Mouse (Mus musculus) G1E (cell line): ENCODE results near the gene Foxk2. TPM values are rescaled to one million over a fixed set of nuclear protein-coding genes. Genes with fewer than 3 reads are reported as not detected.
A peak's percentile ranks its signal among the peaks of the same experiment; 100 is the strongest.

Source experiments
- ATAC-seq: 2 replicates; pipeline ENCODE4 v1.8.0; 2016; ENCODE audit warnings: mild to moderate bottlenecking; ENCODE audit not compliant: insufficient number of reproducible peaks, poor library complexity, low FRiP score, severe bottlenecking; ENCODE audit errors: extremely low read depth
- DNase-seq: peaks from one replicate; pipeline ENCODE4 v3.0.0; 2012; ENCODE audit warnings: low spot score
- H3K27me3 ChIP-seq: 2 replicates; pipeline ENCODE4 v1.6.1; 2012; ENCODE audit warnings: mild to moderate bottlenecking, low read length, inconsistent platforms; ENCODE audit not compliant: insufficient read depth
- H3K36me3 ChIP-seq: replicated peaks from 2 replicates; pipeline ENCODE3; 2012; ENCODE audit warnings: mild to moderate bottlenecking, inconsistent platforms
- H3K4me1 ChIP-seq: 2 replicates; pipeline ENCODE4 v1.6.1; 2012; ENCODE audit warnings: low read depth, low read length, inconsistent platforms, mixed read lengths; ENCODE audit not compliant: insufficient read depth
- H3K4me3 ChIP-seq: 2 replicates; pipeline ENCODE4 v1.5.1; 2012; ENCODE audit warnings: low read depth, mild to moderate bottlenecking, inconsistent platforms, low read length, moderate library complexity, mixed read lengths
- H3K9me3 ChIP-seq: replicated peaks from 2 replicates; pipeline ENCODE4 v1.6.1; 2012; ENCODE audit warnings: inconsistent platforms
- CTCF ChIP-seq: IDR thresholded peaks from 2 replicates; pipeline ENCODE4 v1.5.1; 2012; ENCODE audit warnings: low read depth, low read length, inconsistent platforms, mixed read lengths
- GATA1 ChIP-seq: IDR thresholded peaks from 2 replicates; pipeline ENCODE4 v1.6.1; 2012; ENCODE audit warnings: borderline replicate concordance, low read length, inconsistent platforms, mixed read lengths
- GATA2 ChIP-seq: IDR thresholded peaks from 2 replicates; pipeline ENCODE4 v1.6.1; 2012; ENCODE audit warnings: low read depth, low read length, inconsistent platforms, borderline replicate concordance
- POLR2AphosphoS5 ChIP-seq: IDR thresholded peaks from 2 replicates; pipeline ENCODE4 v1.6.1; 2012; ENCODE audit warnings: low read depth, low read length, inconsistent platforms; ENCODE audit not compliant: insufficient replicate concordance
- TAL1 ChIP-seq: conservative IDR thresholded peaks from 2 replicates; pipeline ENCODE4 v1.6.1; 2012; ENCODE audit warnings: low read depth, low read length, inconsistent platforms, mixed read lengths
- polyA plus RNA-seq: library from polyadenylated mRNA; stranded (reverse); fragments of >175 nt; gene quantifications from 2 replicates; pipeline ENCODE4 v1.2.3, GENCODE M21; 2012
- total RNA-seq, 2 experiments: library from RNA; stranded (forward) in 1 of 2; stranded (reverse) in 1 of 2; fragments of 200-1000 nt in 1 of 2; fragments of >200 nt in 1 of 2; fragmentation: Nextera tagmentation in 1 of 2; gene quantifications; 2 replicates each; pipeline ENCODE4 v1.2.3; 2014 to 2017

The Foxk2 gene
- total and polyA plus RNA-seq, 3 experiments, result 25.3 to 46.4 (median 37.8) TPM

DNA sequence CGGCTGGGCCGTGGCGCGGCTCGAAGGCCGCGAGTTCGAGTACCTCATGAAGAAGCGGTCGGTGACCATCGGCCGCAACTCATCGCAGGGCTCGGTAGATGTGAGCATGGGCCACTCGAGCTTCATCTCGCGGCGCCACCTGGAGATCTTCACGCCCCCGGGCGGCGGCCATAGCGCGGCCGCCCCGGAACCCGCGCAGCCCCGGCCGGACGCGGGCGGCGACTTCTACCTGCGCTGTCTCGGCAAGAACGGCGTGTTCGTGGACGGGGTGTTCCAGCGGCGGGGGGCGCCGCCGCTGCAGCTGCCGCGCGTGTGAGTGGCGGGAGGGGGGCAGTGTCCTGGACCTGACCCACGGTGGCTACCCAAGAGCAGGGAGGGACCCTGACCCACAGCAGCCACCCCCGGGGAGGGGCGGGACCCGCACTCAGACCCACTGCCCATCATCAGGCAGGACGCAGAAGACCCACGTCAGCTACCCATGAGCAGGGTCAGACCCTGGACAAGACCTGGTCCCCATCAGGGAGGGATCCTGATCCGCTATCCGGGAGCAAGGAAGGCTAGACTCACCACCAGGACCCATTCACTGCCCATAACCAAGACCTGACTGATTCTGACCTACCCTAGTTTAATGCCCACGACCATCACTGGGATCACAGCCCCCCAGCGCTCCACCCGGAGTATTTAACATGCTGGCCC, 569 bp downstream of the Foxk2 start:
- Histone ChIP-seq H3K36me3 (peaks cover 63% of the 10 kb centered on the region), H3K4me1 (peaks cover 48% of the 10 kb centered on the region), H3K9me3 (no peaks in the 10 kb centered on the region), H3K4me3 (peak overlapping the region; percentile 99), H3K27me3 (no peaks in the 10 kb centered on the region)
- TF ChIP-seq POLR2AphosphoS5 (no peak), GATA1 (no peak), CTCF (no peak), TAL1 (no peak), GATA2 (no peak)
- DNase-seq (peak; percentile 41), ATAC-seq (no peak)

DNA sequence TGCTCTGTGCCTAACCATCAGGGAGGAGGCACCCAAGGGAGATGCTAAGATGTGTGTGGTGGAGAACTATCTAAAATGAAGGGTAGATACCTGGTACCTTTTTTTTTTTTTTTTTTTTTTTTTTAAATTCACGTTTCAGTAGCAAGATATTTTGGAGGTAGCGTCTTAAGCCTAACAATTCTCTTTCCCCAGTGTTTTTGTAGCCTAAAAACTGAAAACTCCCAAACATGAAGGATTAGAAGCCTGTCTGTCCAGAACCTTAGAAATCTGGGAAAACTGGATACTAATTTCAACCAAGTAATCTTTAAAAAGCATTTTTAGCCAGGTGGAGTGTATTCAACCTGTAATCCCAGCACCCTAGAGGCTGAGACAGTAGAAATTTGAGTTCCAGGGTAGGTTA, 1.3 kb downstream of the Foxk2 start:
- H3K36me3 ChIP-seq, result peaks cover 63% of the 10 kb centered on the region
- H3K27me3 ChIP-seq, result no peaks in the 10 kb centered on the region
- no peak for ATAC-seq

DNA sequence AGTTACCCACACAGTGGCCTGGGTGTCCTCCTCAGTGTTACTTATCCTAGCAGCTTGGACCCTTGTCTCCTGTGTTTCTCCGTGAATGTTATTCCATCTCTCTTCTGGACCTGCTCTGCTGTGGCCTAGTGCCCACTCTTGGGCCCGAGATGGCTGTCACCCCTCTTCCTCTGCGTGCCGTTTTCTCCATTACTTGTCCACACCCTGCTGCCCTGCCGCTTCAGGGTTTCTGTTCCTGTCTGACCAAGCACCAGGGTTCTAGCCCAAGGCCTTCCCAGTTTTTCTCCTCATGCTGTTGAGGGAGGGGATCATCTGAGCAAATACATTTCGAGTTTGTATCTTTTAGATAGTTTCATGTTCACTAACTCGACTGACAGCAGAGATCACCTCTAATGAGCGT, 17.7 kb downstream of the Foxk2 start:
- peaks cover 17% of the 10 kb centered on the region for H3K4me1 ChIP-seq
- no peak for ATAC-seq
- H3K4me3 ChIP-seq, result no peak overlapping the region
- peaks cover 88% of the 10 kb centered on the region for H3K36me3 ChIP-seq
- no peaks in the 10 kb centered on the region for H3K27me3 ChIP-seq
- no peak for DNase-seq
- TF ChIP-seq POLR2AphosphoS5, result no peak
- no peaks in the 10 kb centered on the region for H3K9me3 ChIP-seq

More for the DNA sequence above, 1.3 kb downstream of the Foxk2 start:
- DNase-seq, result no peak
- TF ChIP-seq GATA2, result no peak
- TF ChIP-seq TAL1, result no peak
- TF ChIP-seq GATA1, result no peak
- TF ChIP-seq POLR2AphosphoS5, result no peak
- no peak for TF ChIP-seq CTCF
- H3K4me3 ChIP-seq, result peak overlapping the region; percentile 99
- H3K4me1 ChIP-seq, result peaks cover 48% of the 10 kb centered on the region
- no peaks in the 10 kb centered on the region for H3K9me3 ChIP-seq

DNA sequence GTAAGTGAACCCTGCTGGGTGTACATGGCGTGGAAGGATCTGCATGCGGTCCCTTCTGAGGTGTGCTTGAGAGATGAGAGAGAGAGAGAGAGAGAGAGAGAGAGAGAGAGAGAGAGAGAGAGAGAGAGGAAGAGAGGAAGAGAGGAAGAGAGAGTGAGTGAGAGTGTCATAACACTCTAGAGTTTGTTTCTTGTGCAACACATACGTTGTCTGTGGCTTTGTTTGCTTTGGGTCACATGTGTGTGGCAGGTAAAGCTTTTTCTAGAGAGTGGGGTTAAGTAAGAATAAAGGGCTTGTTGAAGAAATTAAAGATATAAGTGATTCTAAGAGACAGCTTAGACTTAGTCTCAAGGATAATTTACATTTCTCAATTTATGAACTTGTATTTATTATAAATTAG, 18.2 kb downstream of the Foxk2 start:
- DNase-seq (no peak), ATAC-seq (no peak)
- Histone ChIP-seq H3K4me3 (no peak overlapping the region), H3K27me3 (no peaks in the 10 kb centered on the region), H3K4me1 (peaks cover 20% of the 10 kb centered on the region), H3K36me3 (peaks cover 88% of the 10 kb centered on the region), H3K9me3 (no peaks in the 10 kb centered on the region)
- no peak for TF ChIP-seq TAL1
- TF ChIP-seq GATA1, result no peak

DNA sequence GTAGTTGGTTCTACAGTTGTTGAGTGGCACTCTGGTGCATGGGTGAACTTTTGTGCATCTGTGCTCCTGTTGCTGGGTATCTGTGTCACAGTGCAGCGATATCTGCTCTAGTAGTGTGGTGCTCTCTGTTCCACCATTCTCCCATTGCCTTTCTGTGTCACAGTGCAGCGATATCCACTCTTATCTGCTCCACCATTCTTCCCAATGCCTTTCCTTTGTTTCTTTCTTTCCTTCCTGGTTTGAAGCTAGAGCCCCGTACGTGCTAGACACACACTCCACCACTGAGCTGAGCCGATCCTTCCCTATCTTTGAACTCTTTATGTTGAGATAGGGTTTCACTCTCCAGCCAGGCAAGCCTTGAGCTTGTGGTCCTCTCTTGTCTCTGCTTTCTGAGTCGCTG, 23.1 kb downstream of the Foxk2 start:
- Histone ChIP-seq H3K27me3 (no peaks in the 10 kb centered on the region), H3K9me3 (no peaks in the 10 kb centered on the region), H3K4me1 (peaks cover 17% of the 10 kb centered on the region), H3K36me3 (peaks cover 92% of the 10 kb centered on the region), H3K4me3 (no peak overlapping the region)
- DNase-seq (no peak), ATAC-seq (no peak)
- TF ChIP-seq GATA2 (no peak), TAL1 (no peak), CTCF (no peak), GATA1 (no peak), POLR2AphosphoS5 (no peak)

DNA sequence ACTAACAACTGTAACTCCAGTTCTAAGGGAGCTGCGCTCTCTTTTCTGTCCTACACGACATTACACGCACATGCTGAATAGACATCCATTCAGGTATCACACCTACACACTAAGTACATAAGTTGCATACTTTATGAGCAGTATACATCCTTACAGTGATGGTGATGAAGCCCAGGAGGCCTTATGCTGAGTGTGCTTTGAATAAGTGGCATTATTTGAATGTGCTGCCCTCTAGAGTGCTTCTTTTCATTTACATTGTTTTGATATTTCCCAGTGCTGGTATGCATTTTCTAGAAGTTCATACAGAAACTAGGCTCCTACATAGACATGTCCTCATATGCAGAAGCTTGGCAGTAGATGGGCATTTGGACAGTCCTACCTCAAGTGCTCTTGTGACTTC, 30.1 kb downstream of the Foxk2 start:
- peaks cover 98% of the 10 kb centered on the region for H3K36me3 ChIP-seq
- no peak for ATAC-seq
- H3K27me3 ChIP-seq, result no peaks in the 10 kb centered on the region
- DNase-seq, result no peak
- H3K4me3 ChIP-seq, result no peak overlapping the region
- peaks cover 6% of the 10 kb centered on the region; the same call in 1 of the 2 replicates for H3K4me1 ChIP-seq
- H3K9me3 ChIP-seq, result no peaks in the 10 kb centered on the region
- no peak for TF ChIP-seq POLR2AphosphoS5
- TF ChIP-seq GATA1, result no peak
- TF ChIP-seq TAL1, result no peak
- TF ChIP-seq CTCF, result no peak
- TF ChIP-seq GATA2, result no peak

DNA sequence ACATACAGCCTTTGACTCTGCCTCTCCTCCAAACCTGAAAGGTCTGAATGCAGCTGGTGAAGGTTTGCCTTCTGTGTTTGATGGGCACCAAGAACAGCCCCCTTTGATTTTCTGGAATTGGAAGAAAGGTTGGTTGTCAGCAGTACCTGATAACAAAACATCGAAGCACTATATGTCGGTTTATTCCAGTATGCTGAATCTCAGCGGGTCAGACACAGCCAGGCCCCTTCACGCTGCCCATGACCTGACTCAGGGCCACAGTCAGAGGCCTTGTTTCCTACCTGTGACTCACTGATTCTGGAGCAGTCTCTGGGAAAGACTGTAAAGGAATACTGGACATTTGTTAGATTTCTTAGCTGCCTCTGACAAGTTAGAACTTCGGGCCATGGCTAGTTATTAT, 35.0 kb downstream of the Foxk2 start:
- ATAC-seq, result no peak
- peaks cover 2% of the 10 kb centered on the region; the same call in 1 of the 2 replicates for H3K4me1 ChIP-seq
- H3K4me3 ChIP-seq, result no peak overlapping the region
- H3K27me3 ChIP-seq, result no peaks in the 10 kb centered on the region
- peaks cover 96% of the 10 kb centered on the region for H3K36me3 ChIP-seq
- DNase-seq, result no peak
- no peaks in the 10 kb centered on the region for H3K9me3 ChIP-seq
- TF ChIP-seq CTCF (no peak), POLR2AphosphoS5 (no peak), GATA2 (no peak), TAL1 (no peak)
